Mouse (Mus musculus): Measurements from ENCODE around the gene Zfp445.

Zfp445 gene

DNA sequence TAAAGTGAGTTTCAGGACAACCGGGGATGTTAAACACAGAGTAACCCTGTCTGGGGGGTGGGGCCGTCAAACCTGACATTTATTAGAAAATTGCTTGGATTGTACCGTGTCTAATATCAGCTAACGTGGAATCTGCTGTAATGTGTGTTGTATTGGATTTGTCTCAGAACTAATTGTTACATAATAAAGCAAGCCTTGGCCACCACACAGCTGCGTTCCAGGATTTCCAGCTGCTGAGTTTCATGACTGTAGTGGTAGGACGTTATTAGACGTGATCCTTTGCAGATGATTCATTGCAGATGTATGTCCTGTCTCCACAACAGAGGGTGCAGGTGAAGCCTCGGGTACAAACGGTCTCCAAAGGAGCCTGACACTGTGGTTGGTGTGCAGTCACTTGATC is 29.7 kb downstream of the Zfp445 start:
- DNase-seq (ENCODE audit: low spot score): no peak

- DNase-seq (ENCODE audit: low spot score): no peak
These were observed 35.9 kb downstream of the Zfp445 start for GRCm38 (mm10) chr9:122829826-122830380.

DNA sequence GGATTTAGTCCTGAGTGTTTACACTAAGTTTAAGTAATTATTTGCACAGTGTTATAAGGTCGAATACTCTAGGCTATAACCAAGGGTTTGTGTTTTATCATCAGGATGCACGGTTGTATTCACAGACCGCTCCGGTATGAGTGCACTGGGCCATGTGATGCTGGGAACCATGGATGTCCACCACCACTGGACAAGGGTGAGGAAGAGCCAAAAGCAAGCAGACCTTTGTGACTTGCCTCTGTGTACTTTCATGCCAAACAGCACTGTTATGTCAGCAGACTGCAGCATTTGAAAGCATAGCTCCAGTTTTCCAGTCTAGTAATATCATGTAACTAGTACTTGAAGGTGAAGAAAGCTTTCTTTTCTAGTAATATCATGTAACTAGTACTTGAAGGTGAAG is 39.1 kb downstream of the Zfp445 start:
- DNase-seq (ENCODE audit: low spot score): no peak

DNA sequence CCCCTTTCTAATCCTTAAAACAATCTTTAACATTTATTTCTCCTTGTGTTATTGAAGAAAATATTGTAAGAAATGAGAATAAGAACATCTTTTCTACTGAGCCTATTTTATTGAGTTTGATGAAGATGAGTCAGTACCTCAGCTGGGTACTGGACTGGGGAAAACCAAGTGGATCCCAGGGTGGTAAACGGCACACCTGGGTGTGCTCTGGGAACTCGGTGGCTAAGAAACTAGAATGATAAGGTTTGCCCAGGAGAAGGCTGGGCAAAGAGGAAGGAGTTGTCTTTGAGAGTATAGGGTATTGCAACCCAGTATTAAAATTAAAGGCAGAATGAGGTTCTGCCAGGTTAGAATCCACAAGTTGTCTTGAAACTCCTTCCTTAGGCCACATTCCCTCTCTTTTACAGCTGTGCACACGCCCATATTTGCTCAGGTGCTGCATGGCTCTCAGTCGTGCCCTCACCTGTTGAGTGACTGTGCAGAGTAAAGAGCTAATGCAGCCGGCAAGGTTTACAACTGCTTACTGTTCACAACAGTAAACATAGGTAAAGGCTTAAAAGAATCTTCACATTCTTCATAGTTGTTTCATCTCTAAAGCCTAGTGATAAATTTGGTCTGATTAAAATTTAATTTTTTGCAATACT is 42.3 kb downstream of the Zfp445 start:
- DNase-seq (ENCODE audit: low spot score): no peak

DNA sequence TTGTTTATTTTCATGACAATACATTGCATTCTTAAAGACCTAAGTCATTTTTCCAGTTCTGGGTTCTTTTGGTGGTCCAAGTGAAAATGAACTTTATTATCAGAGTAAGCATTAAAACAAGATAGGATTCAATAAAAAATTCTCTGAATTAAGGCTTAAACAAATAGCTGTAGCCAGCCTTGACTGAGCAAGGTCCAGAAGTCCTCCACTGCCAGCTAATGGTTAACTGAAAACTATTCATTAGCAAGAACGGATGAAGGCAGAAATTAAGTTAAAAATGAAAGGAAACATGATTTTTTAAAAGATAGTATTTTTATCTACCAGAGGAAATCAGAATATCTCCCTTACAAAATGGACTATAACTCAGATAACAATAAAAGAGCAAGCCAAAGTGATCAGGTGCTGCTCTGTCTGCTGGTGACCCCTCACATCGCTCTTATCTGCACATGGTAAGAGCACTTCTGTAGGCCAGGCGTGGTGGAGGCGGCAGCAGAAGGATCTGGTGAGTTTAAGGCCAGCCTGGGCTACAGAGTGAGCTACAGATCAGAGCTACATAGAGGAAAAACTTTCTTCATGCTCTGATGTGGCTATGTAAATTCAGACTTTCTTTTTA is 50.5 kb downstream of the Zfp445 start:
- DNase-seq (ENCODE audit: low spot score): no peak

GRCm38 (mm10) chr9:122814775-122815174 is 51.0 kb downstream of the Zfp445 start:
- no peak for DNase-seq (ENCODE audit: low spot score)

- no peak for DNase-seq (ENCODE audit: low spot score)
These were observed 53.4 kb downstream of the Zfp445 start for GRCm38 (mm10) chr9:122812386-122812785.

DNA sequence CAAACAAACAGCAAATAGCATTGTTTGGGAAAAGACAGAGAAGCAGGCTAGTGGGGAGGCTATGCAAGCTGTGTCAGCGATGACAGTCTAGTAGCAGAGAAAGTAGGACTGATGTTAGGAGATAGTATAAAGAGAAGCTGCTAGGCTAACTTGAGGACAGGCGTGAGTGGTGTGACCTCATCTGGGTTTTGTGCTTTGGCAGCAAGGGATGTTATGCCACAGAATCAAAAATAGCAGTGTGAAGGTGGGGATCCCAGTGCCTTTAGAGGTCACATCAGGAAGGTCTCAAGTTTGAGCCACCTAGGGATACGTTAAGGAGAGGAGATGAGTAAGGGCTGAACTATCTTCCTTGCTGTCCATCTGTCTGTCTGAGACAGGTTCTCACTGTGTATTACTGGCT is 55.6 kb downstream of the Zfp445 start:
- DNase-seq (ENCODE audit: low spot score): no peak

GRCm38 (mm10) chr9:122807186-122807585 is 58.6 kb downstream of the Zfp445 start:
- no peak for DNase-seq (ENCODE audit: low spot score)

GRCm38 (mm10) chr9:122805845-122806341 is 59.9 kb downstream of the Zfp445 start:
- no peak for DNase-seq (ENCODE audit: low spot score)

DNA sequence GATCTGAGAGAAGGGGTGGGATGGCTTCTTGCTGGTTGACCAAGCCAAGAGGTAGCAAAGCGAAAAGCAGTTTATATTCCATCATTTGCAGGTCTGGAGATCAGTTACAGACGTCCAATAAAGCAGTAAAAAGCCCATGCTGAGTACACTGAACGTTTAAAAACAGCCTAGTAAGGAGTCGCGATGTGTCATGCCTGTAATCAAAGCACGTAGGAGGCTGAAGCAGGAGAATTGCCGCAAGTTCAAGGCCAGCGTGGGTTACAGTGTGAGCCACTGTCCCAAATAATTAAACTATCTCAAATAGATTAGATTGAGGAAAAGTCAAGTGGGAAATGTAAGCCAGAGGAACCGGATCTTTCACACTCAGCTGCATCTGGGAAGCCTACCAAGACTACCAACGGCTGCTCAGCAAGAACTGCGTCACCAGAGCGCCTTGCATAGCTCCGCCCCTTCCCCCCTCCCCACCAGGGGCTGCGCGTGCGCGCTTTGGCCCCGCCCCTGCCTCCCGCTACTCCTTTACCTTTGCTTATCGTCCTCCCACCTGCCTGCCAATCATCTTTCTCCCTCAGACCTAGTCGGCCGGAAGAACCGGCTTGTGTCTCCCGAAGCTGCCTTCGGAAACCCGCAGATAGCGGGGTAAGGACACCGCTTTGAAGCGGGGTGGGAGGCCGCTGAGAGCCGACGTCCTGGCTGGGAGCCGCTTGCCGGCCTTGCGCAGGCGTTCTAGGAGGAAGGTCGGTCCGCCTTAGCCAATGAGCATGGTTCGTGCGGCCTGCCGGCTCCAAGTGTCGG is 60.6 kb downstream of the Zfp445 start, which contains the start of gene Tcaim:
TSS of gene Tcaim (plus strand) at position 487 of the 792 bp plus-strand sequence.
- DNase-seq (ENCODE audit: low spot score): peak; percentile 94
